ENCODE assay signal across 18 mouse cellular contexts in genomic region chr1:22787616-22788015, GRCm38 (mm10). TPM values are rescaled to one million over a fixed set of nuclear protein-coding genes. Genes with fewer than 3 reads are reported as not detected.
"Had no signal": no experiment of that assay in that cellular context is flagged by ENCODE, and none has a peak within 500 bp of the region (broad histone marks: within the 10 kb centered on the region; RNA-seq: fewer than 3 reads in every experiment).

No protein-coding gene starts in this region.

- H3K9me3 ChIP-seq: limb, embryonic 15.5 days; liver, embryonic 12.5 days; lung, embryonic 15.5 days; megakaryocyte, embryonic 14.5 days; neural tube, embryonic 13.5 days had no signal

- H3K4me2 ChIP-seq: limb, embryonic 15.5 days; liver, embryonic 12.5 days; lung, embryonic 15.5 days; midbrain, embryonic 11.5 days; neural tube, embryonic 13.5 days had no signal

- H3K27me3 ChIP-seq: limb, embryonic 15.5 days; liver, embryonic 12.5 days; lung, embryonic 15.5 days; megakaryocyte, embryonic 14.5 days; neural tube, embryonic 13.5 days had no signal

- DNase-seq: kidney, postnatal 36 days; layer of hippocampus, adult 9-11 months; layer of hippocampus, postnatal 36 days; lung, postnatal 14 days; retina, postnatal 1 day; right cerebral cortex, postnatal 4 days; spleen, adult 18-20 months; thymus, adult 18-20 months; thymus, postnatal 14 days had no signal

- H3K4me3 ChIP-seq: limb, embryonic 15.5 days; liver, embryonic 12.5 days; lung, embryonic 15.5 days; megakaryocyte, embryonic 14.5 days; neural tube, embryonic 13.5 days had no signal

- ATAC-seq: liver, embryonic 12.5 days; midbrain, embryonic 16.5 days had no signal

- H3K9ac ChIP-seq: limb, embryonic 15.5 days; liver, embryonic 12.5 days; lung, embryonic 15.5 days; neural tube, embryonic 13.5 days had no signal

- H3K4me1 ChIP-seq: limb, embryonic 15.5 days; liver, embryonic 12.5 days; lung, embryonic 15.5 days; megakaryocyte, embryonic 14.5 days had no signal

- H3K27ac ChIP-seq: kidney, postnatal 0 days; limb, embryonic 15.5 days; liver, embryonic 12.5 days; lung, embryonic 15.5 days; macrophage; neural tube, embryonic 13.5 days had no signal

- H3K36me3 ChIP-seq: limb, embryonic 15.5 days; liver, embryonic 12.5 days; lung, embryonic 15.5 days; neural tube, embryonic 13.5 days had no signal

RNA-seq across cellular contexts. Expression of gene Rims1, which starts 18.2 kb away (rescaled TPM):
- polyA plus RNA-seq: macrophage had no signal
